Mouse (Mus musculus) midbrain, embryonic 10.5 days (tissue): ENCODE measurements around the gene Gm28308. TPM values are rescaled to one million over a fixed set of nuclear protein-coding genes. Genes with fewer than 3 reads are reported as not detected.

Source experiments
- DNase-seq: peaks from one replicate; pipeline ENCODE4 v3.0.0-alpha.2; 2017; ENCODE audit warnings: low spot score
- H3K27ac ChIP-seq: fragments of 300-500 bp; sonication (generic); replicated peaks from 2 replicates; pipeline ENCODE4 v1.5.1; 2016; ENCODE audit warnings: mild to moderate bottlenecking
- H3K27me3 ChIP-seq: fragments of 300-500 bp; sonication (generic); 2 replicates; pipeline ENCODE4 v1.6.1; 2016; ENCODE audit warnings: low read depth, mild to moderate bottlenecking; ENCODE audit not compliant: poor library complexity, severe bottlenecking
- H3K36me3 ChIP-seq: fragments of 300-500 bp; sonication (generic); 2 replicates; pipeline ENCODE4 v1.6.1; 2016; ENCODE audit warnings: mild to moderate bottlenecking, moderate library complexity
- H3K4me1 ChIP-seq: fragments of 300-500 bp; sonication (generic); 2 replicates; pipeline ENCODE4 v1.6.1; 2016
- H3K4me3 ChIP-seq: fragments of 300-500 bp; sonication (generic); 2 replicates; pipeline ENCODE4 v1.5.1; 2016; ENCODE audit warnings: mild to moderate bottlenecking, moderate library complexity
- H3K9me3 ChIP-seq: fragments of 300-500 bp; sonication (generic); replicated peaks from 2 replicates; pipeline ENCODE4 v1.6.1; 2016; ENCODE audit warnings: mild to moderate bottlenecking
- WGBS: fragments of 180-500 bp; shearing (Covaris S2); methylation state at CpG from one replicate; pipeline ENCODE4 v1.1.7; 2016; 5-methylcytosine and 5-hydroxymethylcytosine counted together
- polyA plus RNA-seq: library from polyadenylated mRNA; unstranded; fragments of >200 nt; fragmentation: Nextera tagmentation; extraction: Ambion mirVana; gene quantifications from 2 replicates; pipeline ENCODE4 v1.2.1, GENCODE M21; 2016

The Gm28308 gene
- polyA plus RNA-seq, 1 experiment from 2014 or later: not detected

DNA sequence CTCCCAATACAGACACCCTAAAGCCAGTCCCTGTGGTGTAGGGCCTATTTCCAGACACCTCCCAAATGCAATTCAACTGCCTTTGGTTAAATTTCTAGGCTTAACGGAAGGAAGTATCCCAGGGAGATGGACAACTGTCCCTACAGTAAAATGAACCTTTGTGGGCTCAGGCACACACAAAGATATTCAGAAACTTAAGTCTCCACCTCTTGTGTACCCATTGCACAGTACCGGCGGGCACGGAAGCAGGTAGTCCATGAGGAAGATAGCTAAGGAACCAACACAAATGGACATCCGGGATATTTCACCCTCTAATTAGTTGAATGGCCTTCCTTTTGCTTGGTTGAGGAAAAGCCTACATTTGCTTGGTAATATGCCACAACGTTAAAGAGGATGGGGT lies 36.7 kb downstream of the Gm28308 start:
- Histone ChIP-seq H3K27me3 (peaks cover 100% of the 10 kb centered on the region), H3K4me1 (peaks cover 18% of the 10 kb centered on the region), H3K27ac (no peak overlapping the region), H3K36me3 (no peaks in the 10 kb centered on the region), H3K9me3 (no peaks in the 10 kb centered on the region), H3K4me3 (no peak overlapping the region)
- no peak for DNase-seq
- under 1% methylated on average over 6 of the region's 6 CpGs for WGBS

DNA sequence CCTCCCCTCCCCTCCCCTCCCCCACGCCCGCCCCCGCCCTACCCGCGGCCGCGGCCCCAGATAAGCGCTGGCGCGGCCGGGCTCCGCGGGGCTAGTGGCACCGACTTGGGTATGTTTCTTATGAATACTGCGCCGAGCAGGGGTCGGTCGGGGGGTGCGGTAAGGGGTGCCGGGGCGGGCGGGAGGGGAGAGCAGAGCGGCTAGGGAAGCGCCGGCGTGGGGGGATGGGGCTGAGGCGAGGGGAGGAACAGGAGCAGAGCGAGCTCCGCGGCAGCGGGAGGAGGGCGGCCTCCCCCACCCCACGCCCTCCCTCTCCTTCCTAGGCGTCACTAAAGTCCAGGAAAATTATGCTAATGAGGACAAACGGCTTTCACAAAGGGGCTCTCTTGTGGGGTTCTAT lies 37.3 kb downstream of the Gm28308 start:
- no peak overlapping the region for H3K27ac ChIP-seq
- WGBS: under 1% methylated on average over 22 of the region's 35 CpGs
- H3K9me3 ChIP-seq: no peaks in the 10 kb centered on the region
- H3K36me3 ChIP-seq: no peaks in the 10 kb centered on the region
- peaks cover 18% of the 10 kb centered on the region for H3K4me1 ChIP-seq
- H3K27me3 ChIP-seq: peaks cover 100% of the 10 kb centered on the region
- H3K4me3 ChIP-seq: peak overlapping the region; percentile 14; the same call in 1 of the 2 replicates
- DNase-seq: no peak

DNA sequence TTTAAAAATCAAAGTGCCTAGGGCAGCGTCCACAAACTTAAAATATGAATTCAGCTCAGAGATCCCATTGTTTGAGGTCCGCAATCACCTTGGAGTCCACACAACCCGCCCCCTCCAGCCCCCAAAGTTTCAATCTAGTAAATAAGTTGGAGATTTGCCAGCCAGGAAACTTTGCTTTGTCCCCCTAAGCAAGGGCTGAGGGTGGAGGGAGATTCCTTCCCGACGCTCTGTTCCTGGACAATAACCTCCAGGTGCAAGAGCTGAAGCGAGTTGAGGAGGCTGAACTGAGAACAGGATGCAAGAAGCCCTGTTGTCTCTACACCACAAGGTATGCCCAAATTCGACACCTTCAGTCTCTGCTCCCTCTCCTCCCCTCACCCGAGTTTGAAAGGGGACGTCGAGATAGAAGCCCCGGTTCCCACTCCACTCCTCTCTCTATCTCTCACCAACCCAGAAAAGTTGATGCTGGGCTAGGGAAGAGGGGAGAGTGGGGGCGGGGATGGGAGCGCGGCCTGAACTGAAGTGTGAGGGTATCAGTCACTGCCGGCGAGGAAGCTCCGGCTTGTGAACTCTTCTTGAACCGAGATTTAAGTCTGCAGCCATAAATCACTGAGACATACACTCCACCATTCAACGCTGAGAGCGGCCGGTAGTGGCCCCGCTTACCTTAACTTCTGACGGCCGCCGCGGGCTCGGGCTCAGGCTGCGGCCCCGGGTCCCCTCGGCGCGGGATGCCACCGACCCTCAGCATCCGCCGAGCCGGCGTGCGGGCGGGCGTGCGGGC lies 38.0 kb downstream of the Gm28308 start:
- Histone ChIP-seq H3K9me3 (no peaks in the 10 kb centered on the region), H3K36me3 (no peaks in the 10 kb centered on the region), H3K27ac (no peak overlapping the region), H3K27me3 (peaks cover 100% of the 10 kb centered on the region), H3K4me1 (peaks cover 18% of the 10 kb centered on the region), H3K4me3 (peak overlapping the region; percentile 14; the same call in 1 of the 2 replicates)
- under 1% methylated on average over 41 of the region's 41 CpGs for WGBS
- no peak for DNase-seq

DNA sequence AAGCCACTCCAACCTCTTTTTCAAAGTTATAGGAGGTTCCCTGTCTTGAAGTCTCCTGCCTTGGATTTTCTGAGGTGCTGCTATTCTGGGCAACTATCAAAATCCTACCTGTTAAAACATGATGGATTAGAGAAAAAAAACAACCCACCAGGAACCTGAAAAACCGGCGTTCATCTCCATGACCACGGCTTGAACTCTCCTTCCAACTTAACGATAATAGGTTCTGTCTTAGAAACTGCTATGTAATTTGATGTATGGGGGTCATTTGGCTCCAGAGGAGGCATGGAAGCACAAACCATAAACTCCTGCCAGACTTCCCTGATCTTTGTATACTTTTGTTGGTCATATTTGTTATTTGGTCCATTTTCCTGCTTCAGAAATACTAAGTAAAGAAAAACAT lies 39.5 kb downstream of the Gm28308 start:
- peaks cover 18% of the 10 kb centered on the region for H3K4me1 ChIP-seq
- no peak overlapping the region for H3K27ac ChIP-seq
- 4% methylated on average over 4 of the region's 4 CpGs for WGBS
- no peaks in the 10 kb centered on the region for H3K36me3 ChIP-seq
- no peak for DNase-seq
- H3K4me3 ChIP-seq: no peak overlapping the region
- no peaks in the 10 kb centered on the region for H3K9me3 ChIP-seq
- peaks cover 100% of the 10 kb centered on the region for H3K27me3 ChIP-seq

DNA sequence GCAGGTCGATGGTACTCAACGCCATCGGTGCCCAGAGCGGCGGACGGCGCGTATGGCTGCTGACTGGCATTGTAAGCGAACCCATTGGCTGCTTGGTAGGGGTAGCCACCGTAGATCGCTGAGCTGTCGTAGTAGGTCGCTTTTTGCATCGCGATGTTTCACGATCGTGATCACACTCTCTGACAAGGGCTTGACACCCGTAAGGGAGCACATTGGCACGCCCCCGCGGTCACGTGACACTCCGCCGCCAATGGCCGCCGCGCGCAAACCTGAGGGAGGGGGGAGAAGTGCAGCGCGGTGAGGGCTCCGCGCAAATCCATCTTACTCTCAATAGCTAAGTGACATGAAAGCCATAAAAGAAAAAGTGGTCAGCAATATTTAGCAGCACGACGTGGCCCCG lies 40.6 kb downstream of the Gm28308 start:
- peak; percentile 81 for DNase-seq
- Histone ChIP-seq H3K27me3 (peaks cover 100% of the 10 kb centered on the region), H3K27ac (no peak overlapping the region), H3K4me1 (peaks cover 18% of the 10 kb centered on the region), H3K9me3 (no peaks in the 10 kb centered on the region), H3K36me3 (no peaks in the 10 kb centered on the region), H3K4me3 (peak overlapping the region; percentile 35)
- under 1% methylated on average over 35 of the region's 35 CpGs for WGBS

DNA sequence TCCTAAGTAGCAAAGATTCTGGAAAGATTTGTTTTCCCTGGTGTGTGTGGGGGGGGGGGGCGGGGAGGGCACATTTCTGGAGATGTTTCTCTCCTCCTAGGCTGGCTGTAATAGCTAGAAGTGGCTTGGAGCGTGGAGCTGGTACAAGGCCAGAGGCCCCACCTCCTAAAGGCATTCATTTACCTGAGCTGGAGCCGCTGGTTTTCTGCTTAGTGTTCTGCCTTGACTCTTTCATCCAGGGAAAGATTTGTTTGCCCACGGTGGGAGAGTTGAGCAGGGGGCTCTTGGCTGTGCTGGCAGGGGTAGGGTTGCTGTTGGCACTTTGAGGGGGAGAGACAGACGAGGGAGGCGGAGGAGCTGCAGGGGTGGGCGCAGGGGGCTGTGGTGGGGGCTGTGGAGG lies 41.2 kb downstream of the Gm28308 start:
- H3K27ac ChIP-seq: no peak overlapping the region
- H3K9me3 ChIP-seq: no peaks in the 10 kb centered on the region
- H3K36me3 ChIP-seq: no peaks in the 10 kb centered on the region
- peaks cover 18% of the 10 kb centered on the region for H3K4me1 ChIP-seq
- DNase-seq: no peak
- 7% methylated on average over 7 of the region's 7 CpGs for WGBS
- H3K27me3 ChIP-seq: peaks cover 100% of the 10 kb centered on the region
- H3K4me3 ChIP-seq: peak overlapping the region; percentile 35

DNA sequence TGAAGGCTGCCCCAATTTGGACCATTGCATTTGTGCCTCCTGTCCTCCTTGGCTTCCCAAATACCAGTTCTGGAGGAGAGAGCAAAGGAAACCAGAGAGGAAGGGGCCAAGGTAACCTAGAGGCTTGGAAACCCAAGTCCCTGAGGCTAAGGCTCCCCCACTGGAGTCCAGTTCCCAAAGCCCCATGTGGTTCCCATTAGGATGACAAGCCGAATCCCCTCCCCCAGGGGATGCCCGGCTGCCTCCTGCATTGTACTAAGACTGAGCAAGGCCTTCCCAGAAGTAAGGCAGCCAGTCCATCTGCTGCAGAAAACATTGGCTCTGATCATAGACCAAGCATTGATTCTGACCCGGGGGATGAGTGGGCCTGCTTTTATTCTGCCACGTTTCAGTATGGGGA lies 41.8 kb downstream of the Gm28308 start:
- H3K27ac ChIP-seq: no peak overlapping the region
- H3K27me3 ChIP-seq: peaks cover 100% of the 10 kb centered on the region
- WGBS: 0% methylated on average over 4 of the region's 4 CpGs
- H3K9me3 ChIP-seq: no peaks in the 10 kb centered on the region
- DNase-seq: no peak
- H3K36me3 ChIP-seq: no peaks in the 10 kb centered on the region
- H3K4me1 ChIP-seq: peaks cover 18% of the 10 kb centered on the region
- no peak overlapping the region for H3K4me3 ChIP-seq

DNA sequence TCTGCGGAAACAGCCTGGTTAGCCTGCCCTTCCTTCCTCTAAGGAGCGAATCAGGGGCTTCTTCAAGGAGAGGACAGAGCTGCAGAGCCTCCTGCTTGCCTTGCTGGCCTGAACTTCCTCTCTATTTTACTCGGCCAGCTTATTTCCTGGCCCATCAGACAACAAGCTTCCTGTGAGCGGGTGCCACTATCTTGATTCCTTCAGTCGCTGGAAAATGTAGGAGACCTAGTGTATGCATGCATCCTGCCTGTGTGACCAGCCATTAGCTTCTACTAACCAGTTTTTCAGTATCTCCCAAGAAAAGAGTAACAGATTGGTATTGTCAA lies 42.3 kb downstream of the Gm28308 start:
- WGBS: 8% methylated on average over 5 of the region's 5 CpGs
- H3K9me3 ChIP-seq: no peaks in the 10 kb centered on the region
- H3K27ac ChIP-seq: no peak overlapping the region
- H3K27me3 ChIP-seq: peaks cover 100% of the 10 kb centered on the region
- no peak for DNase-seq
- H3K36me3 ChIP-seq: no peaks in the 10 kb centered on the region
- H3K4me1 ChIP-seq: peaks cover 16% of the 10 kb centered on the region
- no peak overlapping the region for H3K4me3 ChIP-seq

DNA sequence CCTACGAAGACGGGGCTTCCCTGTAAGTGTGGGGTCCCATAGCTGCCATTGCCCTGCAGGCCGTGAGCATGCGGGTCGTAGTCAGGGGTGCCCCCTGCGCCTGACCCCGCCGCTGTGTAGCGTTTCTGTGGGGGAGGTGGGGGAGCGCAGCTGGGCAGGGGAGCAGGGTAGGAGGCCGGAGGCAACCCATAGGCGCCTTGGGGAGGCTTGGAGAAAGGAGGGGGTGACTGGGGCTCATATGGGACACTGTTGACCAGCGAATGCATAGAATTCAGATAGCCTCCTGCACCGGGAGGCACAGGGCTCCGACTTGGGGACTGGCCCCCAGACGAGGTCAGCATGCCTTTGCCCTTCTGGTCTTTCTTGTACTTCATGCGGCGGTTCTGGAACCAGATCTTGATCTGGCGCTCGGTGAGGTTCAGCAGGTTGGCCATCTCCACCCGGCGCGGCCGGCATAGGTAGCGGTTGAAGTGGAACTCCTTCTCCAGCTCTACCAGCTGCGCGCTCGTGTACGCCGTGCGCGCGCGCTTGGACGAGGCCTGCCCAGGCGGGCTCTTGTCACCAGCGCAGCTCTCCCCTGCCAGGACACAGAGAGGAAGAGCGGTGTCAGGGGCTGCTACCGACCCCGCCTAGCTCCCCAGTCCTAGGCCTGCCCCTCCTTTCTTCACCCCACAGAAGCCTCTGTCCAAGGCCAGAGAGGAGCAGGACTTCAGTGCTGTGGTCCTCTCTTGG lies 42.8 kb downstream of the Gm28308 start:
- H3K9me3 ChIP-seq: no peaks in the 10 kb centered on the region
- H3K27me3 ChIP-seq: peaks cover 100% of the 10 kb centered on the region
- no peak for DNase-seq
- WGBS: under 1% methylated on average over 40 of the region's 40 CpGs
- H3K27ac ChIP-seq: no peak overlapping the region
- peaks cover 11% of the 10 kb centered on the region for H3K4me1 ChIP-seq
- no peaks in the 10 kb centered on the region for H3K36me3 ChIP-seq
- no peak overlapping the region for H3K4me3 ChIP-seq

DNA sequence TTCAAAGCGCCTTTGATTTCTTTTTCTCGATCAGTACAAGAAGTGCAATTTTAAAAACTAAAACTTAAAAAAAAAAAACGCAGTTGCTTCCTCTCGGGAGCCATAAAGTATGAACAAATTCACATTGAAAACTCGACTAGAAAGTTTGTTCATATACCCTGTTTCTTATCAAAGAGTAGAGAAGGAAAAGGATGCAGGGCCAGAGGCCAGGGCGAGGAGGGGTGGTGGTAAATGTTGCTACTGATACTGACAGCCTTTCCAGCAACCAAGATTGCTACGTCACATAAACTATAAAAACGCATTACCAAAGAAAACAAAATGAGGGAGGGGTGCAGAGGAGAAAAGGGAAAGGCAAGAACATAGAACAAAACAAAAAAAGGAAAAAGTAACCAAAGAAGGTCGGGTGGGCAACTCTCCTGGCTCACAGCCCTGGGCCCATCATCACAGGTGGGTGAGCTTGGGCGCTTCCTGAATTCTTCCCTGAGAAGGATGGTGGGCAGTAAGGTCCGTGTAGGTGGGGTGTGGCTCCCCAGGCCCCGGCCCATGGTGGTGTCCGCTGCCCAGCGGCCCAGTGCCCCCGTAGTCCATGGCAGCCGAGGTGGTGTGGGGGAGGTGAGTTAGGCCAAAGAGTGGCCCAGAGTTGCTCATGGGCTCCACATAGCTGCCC lies 43.5 kb downstream of the Gm28308 start:
- no peaks in the 10 kb centered on the region for H3K9me3 ChIP-seq
- no peak overlapping the region for H3K4me3 ChIP-seq
- 3% methylated on average over 16 of the region's 16 CpGs for WGBS
- H3K36me3 ChIP-seq: no peaks in the 10 kb centered on the region
- H3K27ac ChIP-seq: no peak overlapping the region
- peaks cover 9% of the 10 kb centered on the region for H3K4me1 ChIP-seq
- DNase-seq: no peak
- H3K27me3 ChIP-seq: peaks cover 100% of the 10 kb centered on the region

DNA sequence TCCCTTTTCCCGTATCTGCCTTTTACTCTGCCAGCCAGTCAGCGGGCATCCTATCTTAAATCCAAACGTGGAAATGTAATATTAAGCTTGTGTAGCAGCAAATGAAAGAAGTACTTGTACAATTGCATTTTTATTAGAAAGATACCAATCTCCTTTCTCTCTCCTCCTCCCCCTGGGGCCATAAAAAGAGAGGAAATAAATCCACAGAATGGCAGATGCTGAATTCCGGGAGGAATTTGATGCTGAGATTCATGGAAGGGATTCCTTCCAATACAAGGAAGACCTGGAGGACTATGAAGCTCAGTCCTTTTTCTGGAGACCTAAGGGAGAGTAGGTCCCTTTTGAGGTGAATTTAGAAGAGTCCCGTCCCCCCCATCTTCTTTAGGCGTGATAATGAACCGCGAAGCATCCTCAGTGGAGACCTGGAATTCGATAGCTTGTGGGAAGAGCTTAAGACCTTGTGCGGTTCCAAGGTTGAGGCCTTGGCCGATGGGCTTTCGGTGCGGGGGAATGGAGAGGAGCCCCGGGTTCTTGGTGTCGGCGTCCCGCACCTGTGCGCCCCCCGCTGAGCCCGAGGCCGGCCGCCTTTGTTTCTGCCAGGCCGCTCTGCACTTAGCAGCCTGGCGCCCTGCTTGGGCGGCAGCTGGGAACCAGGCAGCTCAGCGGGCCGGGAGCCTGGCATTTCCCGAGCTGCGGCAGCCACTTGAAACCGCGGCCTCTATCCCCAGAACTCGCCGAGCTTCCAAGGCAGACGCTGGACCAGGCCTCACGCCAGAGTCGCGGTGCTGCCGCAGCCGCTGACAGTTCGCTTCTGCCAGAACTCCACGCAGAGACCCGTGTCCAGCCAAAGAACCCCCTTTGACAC lies 44.7 kb downstream of the Gm28308 start:
- no peaks in the 10 kb centered on the region for H3K9me3 ChIP-seq
- H3K4me1 ChIP-seq: peaks cover 13% of the 10 kb centered on the region
- H3K36me3 ChIP-seq: no peaks in the 10 kb centered on the region
- peaks cover 100% of the 10 kb centered on the region for H3K27me3 ChIP-seq
- whole genome bisulfite sequencing: under 1% methylated on average over 42 of the region's 42 CpGs
- no peak overlapping the region for H3K4me3 ChIP-seq
- H3K27ac ChIP-seq: no peak overlapping the region
- DNase-seq: peak; percentile 59

DNA sequence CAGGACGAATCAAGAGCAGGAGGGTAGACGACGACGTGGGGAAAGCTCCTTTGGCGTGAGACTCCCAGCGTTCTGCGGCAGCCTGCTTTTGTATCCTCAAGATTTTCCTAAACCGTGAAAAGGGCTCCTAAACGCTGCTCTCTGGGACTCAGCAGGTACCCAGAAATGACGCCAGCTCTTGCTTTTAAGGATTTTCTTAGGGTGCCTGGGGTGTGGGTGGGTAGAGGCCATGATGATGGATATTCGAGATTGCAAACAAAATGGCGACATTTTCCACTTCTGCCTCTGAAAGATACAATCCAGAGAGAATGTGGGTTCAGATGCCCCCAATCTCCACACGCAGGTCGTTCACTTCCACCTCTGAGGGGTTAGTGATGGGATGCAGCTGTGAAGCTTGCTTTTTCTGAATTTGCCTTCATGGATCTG lies 45.4 kb downstream of the Gm28308 start:
- Histone ChIP-seq H3K27ac (no peak overlapping the region), H3K4me1 (peaks cover 11% of the 10 kb centered on the region), H3K9me3 (no peaks in the 10 kb centered on the region), H3K36me3 (no peaks in the 10 kb centered on the region), H3K4me3 (no peak overlapping the region), H3K27me3 (peaks cover 100% of the 10 kb centered on the region)
- 1% methylated on average over 14 of the region's 14 CpGs for WGBS
- peak; percentile 44 for DNase-seq
